Mouse (Mus musculus) Patski (cell line): ENCODE measurements around the gene Coq10a. TPM values are rescaled to one million over a fixed set of nuclear protein-coding genes. Genes with fewer than 3 reads are reported as not detected.
A peak's percentile ranks its signal among the peaks of the same experiment; 100 is the strongest.

Source experiments
- ATAC-seq: fragments of 100-300 bp; one replicate; pipeline ENCODE4 v1.8.0; 2021
- CTCF ChIA-PET: fragments of 350-600 bp; sonication (Branson Sonifier 250); formaldehyde crosslinking; loops from one replicate; lab custom pipeline; 2022; ENCODE audit warnings: inconsistent platforms; lab: Charles Lee
- POLR2A ChIA-PET: fragments of 350-600 bp; sonication (Branson Sonifier 250); formaldehyde crosslinking; loops from one replicate; lab custom pipeline; 2022; ENCODE audit warnings: antibody characterized with exemption, inconsistent platforms; lab: Charles Lee
- DNase-seq: peaks from one replicate; pipeline ENCODE4 v3.0.0-alpha.2; 2011; ENCODE audit warnings: low read depth, low spot score
- H3K27me3 ChIP-seq: fragments of 371-371 bp; one replicate; pipeline ENCODE4 v1.5.1; 2021
- CTCF ChIP-seq: fragments of 100-300 bp; IDR thresholded peaks from one replicate; pipeline ENCODE4 v1.5.1; 2021
- in situ Hi-C: fragments of 300-500 bp; cut with MboI; formaldehyde crosslinking; loops from 3 replicates; pipeline ENCODE4 v1.11.1; 2018; ENCODE audit warnings: low pct_unique_long_range_greater_than_20kb, mixed read lengths
- polyA plus RNA-seq: library from polyadenylated mRNA; unstranded; gene quantifications from one replicate; pipeline ENCODE4 v1.2.3, GENCODE M21; 2021

Coq10a gene
- polyA plus RNA-seq, 1 experiment from 2014 or later = 34.5 TPM

DNA sequence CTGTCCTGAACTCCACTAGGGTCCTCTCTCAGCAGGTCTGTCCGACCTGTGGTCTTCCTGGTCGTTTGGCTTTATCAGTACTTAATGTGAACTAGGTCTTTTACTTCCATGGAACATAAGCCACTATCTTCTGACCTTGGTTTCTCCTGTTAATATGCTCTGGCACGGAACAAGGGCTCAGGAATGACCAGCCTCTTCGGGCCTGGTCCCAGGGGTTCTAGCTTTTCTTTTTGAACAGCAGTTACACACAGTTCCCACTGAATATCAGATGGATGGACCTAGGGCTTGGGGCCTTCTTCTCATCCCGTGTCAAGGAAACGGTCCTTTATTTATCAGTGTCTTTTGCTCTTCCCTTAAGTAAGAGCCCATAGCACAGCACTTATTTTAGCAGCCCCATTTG, 7.0 kb downstream of the Coq10a start:
- no peak for ATAC-seq
- no peaks in the 10 kb centered on the region for H3K27me3 ChIP-seq
- in situ Hi-C loops = no loop called here
- no peak for DNase-seq
- TF ChIP-seq CTCF = no peak
- CTCF ChIA-PET = interaction anchor here (0.7 to 9.0 kb wide), 9 partner anchors 8 to 94 kb away, joined by 3 to 56 read pairs (median 4); no protein-coding TSS in a partner anchor
- POLR2A ChIA-PET = interaction anchor here (1.4 kb wide), 1 partner anchor 15 kb away, joined by 3 read pairs; the partner anchor contains the start of gene Ankrd52

DNA sequence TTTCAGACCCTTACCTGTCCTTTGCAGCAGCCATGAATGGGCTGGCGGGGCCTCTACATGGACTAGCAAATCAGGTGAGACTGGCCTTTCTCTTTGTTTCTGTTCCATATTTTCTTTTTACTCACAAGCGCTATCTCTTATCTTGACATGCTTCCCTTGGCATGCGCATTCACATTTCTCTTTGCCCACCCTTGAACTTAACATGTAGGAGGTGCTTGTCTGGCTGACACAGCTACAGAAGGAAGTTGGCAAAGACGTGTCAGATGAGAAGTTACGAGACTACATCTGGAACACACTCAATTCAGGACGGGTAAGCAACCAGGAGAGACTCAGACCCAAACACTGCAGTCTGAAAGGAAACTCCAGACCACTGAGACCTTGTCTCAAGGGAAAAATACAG, 9.6 kb downstream of the Coq10a start:
- ATAC-seq (no peak), DNase-seq (no peak)
- no peak for TF ChIP-seq CTCF
- CTCF ChIA-PET = interaction anchor here (0.7 to 9.0 kb wide), 13 partner anchors 8 to 187 kb away, joined by 3 to 56 read pairs (median 4); partner anchors contain the start of genes Coq10a and Cs
- POLR2A ChIA-PET = interaction anchor here (1.3 to 1.8 kb wide), 2 partner anchors 15 to 21 kb away, joined by 5 to 8 read pairs; partner anchors contain the start of gene Cs
- H3K27me3 ChIP-seq = no peaks in the 10 kb centered on the region
- in situ Hi-C loops = no loop called here

DNA sequence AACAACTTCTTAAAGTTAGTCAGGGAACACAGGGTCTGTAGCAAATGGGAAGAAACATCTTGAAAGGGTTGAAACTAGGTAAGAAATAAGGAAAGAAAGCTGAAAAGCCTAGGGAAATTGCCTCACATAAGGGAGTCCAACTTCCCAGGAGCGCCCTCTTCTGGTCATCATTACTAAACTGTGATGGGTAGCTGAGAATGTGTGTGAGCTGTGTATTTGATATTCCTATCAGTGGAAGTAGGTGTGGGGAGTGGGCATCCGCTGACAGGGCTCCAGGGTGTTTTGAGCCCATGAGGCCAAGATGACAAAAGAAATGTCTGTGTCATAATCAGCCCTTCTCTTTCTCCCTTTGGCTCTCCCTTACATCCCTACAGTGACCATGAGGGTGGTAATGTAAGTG, 10.0 kb downstream of the Coq10a start:
- H3K27me3 ChIP-seq = no peaks in the 10 kb centered on the region
- CTCF ChIA-PET = interaction anchor here (0.7 to 9.0 kb wide), 13 partner anchors 9 to 187 kb away, joined by 3 to 56 read pairs (median 4); partner anchors contain the start of genes Coq10a and Cs
- no peak for DNase-seq

GRCm38 (mm10) chr10:128347541-128347940, 21.3 kb downstream of the Coq10a start:
- CTCF ChIA-PET = interaction anchor here (1.3 to 4.3 kb wide), 3 partner anchors 11 to 14 kb away, joined by 3 to 14 read pairs (median 4); no protein-coding TSS in a partner anchor
- in situ Hi-C loops = no loop called here
- POLR2A ChIA-PET = interaction anchor here (0.9 kb wide), 1 partner anchor 143 kb away, joined by 3 read pairs; no protein-coding TSS in a partner anchor
- no peak for TF ChIP-seq CTCF
- H3K27me3 ChIP-seq = no peaks in the 10 kb centered on the region
- ATAC-seq (no peak), DNase-seq (no peak)

More for the DNA sequence above, 10.0 kb downstream of the Coq10a start:
- in situ Hi-C loops = no loop called here
- POLR2A ChIA-PET = interaction anchor here (1.2 to 1.3 kb wide), 2 partner anchors 21 to 23 kb away, joined by 3 to 8 read pairs; partner anchors contain the start of gene Cs
- TF ChIP-seq CTCF = peak; percentile 80
- no peak for ATAC-seq

GRCm38 (mm10) chr10:128344568-128345275, 24.1 kb downstream of the Coq10a start:
- in situ Hi-C loops = no loop called here
- peak; percentile 81 for DNase-seq

DNA sequence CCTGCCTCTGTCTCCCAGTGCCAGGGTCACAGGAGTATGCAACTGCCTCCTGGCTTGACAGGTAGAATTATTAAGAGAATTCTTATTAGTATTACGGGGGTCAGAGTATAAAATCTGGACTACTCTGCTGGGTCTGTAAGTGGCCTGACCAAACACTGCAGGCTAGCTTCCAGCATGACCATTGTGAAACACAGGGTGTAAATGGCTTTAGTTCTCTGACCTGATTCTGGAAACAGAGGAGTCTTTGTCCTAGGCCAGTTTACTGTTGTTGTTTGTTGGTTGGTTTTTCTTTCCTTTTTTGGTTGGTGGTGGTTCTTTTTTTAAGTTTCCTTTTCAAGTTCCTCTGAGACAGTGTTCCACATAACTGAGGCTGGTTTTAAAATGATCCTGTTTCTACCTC, 25.4 kb downstream of the Coq10a start:
- DNase-seq = no peak
- H3K27me3 ChIP-seq = no peaks in the 10 kb centered on the region
- POLR2A ChIA-PET = no interaction called here
- CTCF ChIA-PET = no interaction called here
- in situ Hi-C loops = no loop called here
- no peak for ATAC-seq
- no peak for TF ChIP-seq CTCF

More at GRCm38 (mm10) chr10:128344568-128345275, 24.1 kb downstream of the Coq10a start:
- ChIA-PET POLR2A (interaction anchor here (0.6 to 2.0 kb wide), 4 partner anchors 16 to 252 kb away, joined by 4 to 5 read pairs (median 4); partner anchors contain the start of gene Ankrd52), CTCF (interaction anchor here (0.9 to 2.8 kb wide), 8 partner anchors 9 to 76 kb away, joined by 3 to 14 read pairs (median 4); partner anchors contain the start of gene Apof)
- H3K27me3 ChIP-seq = no peaks in the 10 kb centered on the region
- TF ChIP-seq CTCF = no peak
- peak; percentile 87 for ATAC-seq

GRCm38 (mm10) chr10:128340257-128340656, 28.5 kb downstream of the Coq10a start:
- ChIA-PET POLR2A (interaction anchor here (0.8 kb wide), 1 partner anchor 14 kb away, joined by 6 read pairs; no protein-coding TSS in a partner anchor), CTCF (interaction anchor here (0.7 to 2.4 kb wide), 3 partner anchors 11 to 21 kb away, joined by 3 to 12 read pairs (median 3); no protein-coding TSS in a partner anchor)
- H3K27me3 ChIP-seq = no peaks in the 10 kb centered on the region
- peak; percentile 65 for TF ChIP-seq CTCF
- ATAC-seq (no peak), DNase-seq (no peak)
- in situ Hi-C loops = no loop called here

DNA sequence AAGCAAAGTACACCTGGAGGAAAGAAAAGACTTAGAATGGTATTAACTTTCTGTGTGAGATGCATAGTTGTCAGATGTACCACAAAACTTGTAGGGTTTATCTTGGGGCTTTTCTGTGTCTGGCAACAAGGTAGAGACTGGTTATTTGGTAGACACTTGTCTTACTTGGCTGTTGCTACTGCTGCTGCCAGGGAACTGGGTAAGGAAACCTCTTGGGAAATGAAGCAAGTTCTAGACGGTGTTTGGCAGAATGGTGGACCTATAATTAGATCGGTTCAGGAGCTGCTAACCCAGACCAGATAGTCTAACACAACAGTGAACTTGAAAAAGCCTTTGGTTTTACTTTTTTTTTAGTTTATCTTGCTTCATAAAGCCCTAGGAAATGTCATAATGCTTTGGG, 29.8 kb downstream of the Coq10a start:
- POLR2A ChIA-PET = interaction anchor here (1.9 to 4.0 kb wide), 3 partner anchors 16 to 30 kb away, joined by 8 to 19 read pairs (median 9); partner anchors contain the start of genes Cnpy2 and Coq10a
- DNase-seq = no peak
- CTCF ChIA-PET = interaction anchor here (1.0 to 5.7 kb wide), 2 partner anchors 14 to 20 kb away, joined by 4 to 42 read pairs; partner anchors contain the start of gene Cnpy2
- TF ChIP-seq CTCF = no peak
- in situ Hi-C loops = loop anchor here (5.0 kb wide), 1 partner anchor 118 kb away; the partner anchor contains the start of gene Smarcc2
- no peaks in the 10 kb centered on the region for H3K27me3 ChIP-seq
- no peak for ATAC-seq

GRCm38 (mm10) chr10:128338415-128338814, 30.4 kb downstream of the Coq10a start:
- in situ Hi-C loops = loop anchor here (5.0 kb wide), 1 partner anchor 119 kb away; the partner anchor contains the start of gene Smarcc2
- no peak for TF ChIP-seq CTCF
- ATAC-seq (no peak), DNase-seq (no peak)
- ChIA-PET CTCF (interaction anchor here (1.0 to 5.7 kb wide), 3 partner anchors 13 to 21 kb away, joined by 3 to 42 read pairs (median 4); partner anchors contain the start of gene Cnpy2), POLR2A (interaction anchor here (1.5 to 4.0 kb wide), 4 partner anchors 15 to 38 kb away, joined by 5 to 19 read pairs (median 8); partner anchors contain the start of genes Ankrd52, Cnpy2 and Coq10a)
- no peaks in the 10 kb centered on the region for H3K27me3 ChIP-seq
